Mouse (Mus musculus): ENCODE data around the gene Pde6h. TPM values are rescaled to one million over a fixed set of nuclear protein-coding genes. Genes with fewer than 3 reads are reported as not detected.
A peak's percentile ranks its signal among the peaks of the same experiment; 100 is the strongest.

Gene Pde6h
- total and polyA plus RNA-seq, 2 experiments from 2014 or later, result 0.04 to 0.19 TPM

- Histone ChIP-seq H3K4me3 (ENCODE audit: low read depth, low read length) (no peak overlapping the region), H3K4me2 (ENCODE audit: low read depth, low read length) (peak overlapping the region; percentile 46), H3K36me3 (replicated peaks; ENCODE audit: control insufficient read depth, insufficient read depth, low read length) (no peaks in the 10 kb centered on the region), H3K27ac (ENCODE audit: low read depth) (peak overlapping the region; percentile 66), H3K9ac (replicated peaks; ENCODE audit: low read depth, low read length) (no peak overlapping the region; the same call in 1 of the 2 replicates), H3K27me3 (ENCODE audit: control insufficient read depth, insufficient read depth, low read length) (no peaks in the 10 kb centered on the region), H3K4me1 (ENCODE audit: control insufficient read depth, insufficient read depth) (peaks cover 12% of the 10 kb centered on the region), H3K9me3 (replicated peaks; ENCODE audit: control insufficient read depth, low read length) (no peaks in the 10 kb centered on the region)
- DNase-seq (ENCODE audit: low spot score) (peak; percentile 55), ATAC-seq (ENCODE audit: insufficient read depth, low read depth) (peak; percentile 47; the same call in 1 of the 2 replicates)
- WGBS, result 56% methylated on average over 18 of the region's 18 CpGs
- TF ChIP-seq EP300 (IDR thresholded peaks at IDR 0.05; ENCODE audit: low read depth) (no peak), CTCF (IDR thresholded peaks at IDR 0.05; ENCODE audit: low read depth) (no peak)
Measured at GRCm38 (mm10) chr6:136938331-136939126, 14.9 kb downstream of the Pde6h start.

- no peak for ATAC-seq (ENCODE audit: insufficient read depth, low read depth)
- no peaks in the 10 kb centered on the region for H3K36me3 ChIP-seq (replicated peaks; ENCODE audit: control insufficient read depth, insufficient read depth, low read length)
- H3K27me3 ChIP-seq (ENCODE audit: control insufficient read depth, insufficient read depth, low read length), result no peaks in the 10 kb centered on the region
- H3K4me3 ChIP-seq (ENCODE audit: low read depth, low read length), result peak overlapping the region; percentile 1; the same call in 1 of the 2 replicates
- peaks cover 12% of the 10 kb centered on the region for H3K4me1 ChIP-seq (ENCODE audit: control insufficient read depth, insufficient read depth)
- no peak for DNase-seq (ENCODE audit: low spot score)
- H3K9me3 ChIP-seq (replicated peaks; ENCODE audit: control insufficient read depth, low read length), result no peaks in the 10 kb centered on the region
- H3K27ac ChIP-seq (ENCODE audit: low read depth), result peak overlapping the region; percentile 90
- peak overlapping the region; percentile 59; the same call in 1 of the 2 replicates for H3K4me2 ChIP-seq (ENCODE audit: low read depth, low read length)
- no peak overlapping the region for H3K9ac ChIP-seq (replicated peaks; ENCODE audit: low read depth, low read length)
- TF ChIP-seq CTCF (IDR thresholded peaks at IDR 0.05; ENCODE audit: low read depth), result no peak
- no peak for TF ChIP-seq EP300 (IDR thresholded peaks at IDR 0.05; ENCODE audit: low read depth)
- WGBS, result 47% methylated on average over 14 of the region's 14 CpGs
Measured at GRCm38 (mm10) chr6:136939326-136940187, 15.9 kb downstream of the Pde6h start.

GRCm38 (mm10) chr6:136940188-136940960 lies 16.7 kb downstream of the Pde6h start:
- TF ChIP-seq CTCF (IDR thresholded peaks at IDR 0.05; ENCODE audit: low read depth), result no peak
- no peak for TF ChIP-seq EP300 (IDR thresholded peaks at IDR 0.05; ENCODE audit: low read depth)

GRCm38 (mm10) chr6:136941051-136942021 lies 17.7 kb downstream of the Pde6h start, which contains the start of gene Arhgdib:
TSS of gene Arhgdib (minus strand) at chr6:136941899.
- H3K36me3 ChIP-seq (replicated peaks; ENCODE audit: control insufficient read depth, insufficient read depth, low read length), result no peaks in the 10 kb centered on the region
- 18% methylated on average over 12 of the region's 12 CpGs for WGBS
- peaks cover 12% of the 10 kb centered on the region for H3K4me1 ChIP-seq (ENCODE audit: control insufficient read depth, insufficient read depth)
- H3K9ac ChIP-seq (replicated peaks; ENCODE audit: low read depth, low read length), result peak within 1 kb of the TSS; percentile 44; the same call in 1 of the 2 replicates
- peak within 1 kb of the TSS; percentile 59 for H3K4me2 ChIP-seq (ENCODE audit: low read depth, low read length)
- H3K4me3 ChIP-seq (ENCODE audit: low read depth, low read length), result peak within 1 kb of the TSS; percentile 40
- ATAC-seq (ENCODE audit: insufficient read depth, low read depth) (peak; percentile 21; the same call in 1 of the 2 replicates), DNase-seq (ENCODE audit: low spot score) (peak; percentile 40)
- H3K27ac ChIP-seq (ENCODE audit: low read depth), result peak within 1 kb of the TSS; percentile 90
- TF ChIP-seq CTCF (IDR thresholded peaks at IDR 0.05; ENCODE audit: low read depth) (no peak), EP300 (IDR thresholded peaks at IDR 0.05; ENCODE audit: low read depth) (no peak)
- H3K27me3 ChIP-seq (ENCODE audit: control insufficient read depth, insufficient read depth, low read length), result no peaks in the 10 kb centered on the region
- no peaks in the 10 kb centered on the region for H3K9me3 ChIP-seq (replicated peaks; ENCODE audit: control insufficient read depth, low read length)

More at GRCm38 (mm10) chr6:136940188-136940960, 16.7 kb downstream of the Pde6h start:
- H3K27me3 ChIP-seq (ENCODE audit: control insufficient read depth, insufficient read depth, low read length), result no peaks in the 10 kb centered on the region
- H3K4me2 ChIP-seq (ENCODE audit: low read depth, low read length), result peak overlapping the region; percentile 59
- peak overlapping the region; percentile 44; the same call in 1 of the 2 replicates for H3K9ac ChIP-seq (replicated peaks; ENCODE audit: low read depth, low read length)
- no peaks in the 10 kb centered on the region for H3K36me3 ChIP-seq (replicated peaks; ENCODE audit: control insufficient read depth, insufficient read depth, low read length)
- H3K9me3 ChIP-seq (replicated peaks; ENCODE audit: control insufficient read depth, low read length), result no peaks in the 10 kb centered on the region
- DNase-seq (ENCODE audit: low spot score) (no peak), ATAC-seq (ENCODE audit: insufficient read depth, low read depth) (no peak)
- H3K4me3 ChIP-seq (ENCODE audit: low read depth, low read length), result peak overlapping the region; percentile 40; the same call in 1 of the 2 replicates
- H3K27ac ChIP-seq (ENCODE audit: low read depth), result peak overlapping the region; percentile 90
- 71% methylated on average over 11 of the region's 11 CpGs for WGBS
- peaks cover 12% of the 10 kb centered on the region for H3K4me1 ChIP-seq (ENCODE audit: control insufficient read depth, insufficient read depth)

All from heart, postnatal 0 days (tissue).